Mouse (Mus musculus) thymus, adult 2 months (tissue): ENCODE measurements around the gene Usp33. TPM values are rescaled to one million over a fixed set of nuclear protein-coding genes. Genes with fewer than 3 reads are reported as not detected.

ENCODE experiments used
- DNase-seq: peaks from one replicate; pipeline ENCODE4 v3.0.0; 2021
- H3K27ac ChIP-seq: fragments of 200-500 bp; 2 replicates; pipeline ENCODE4 v1.5.1; 2012; ENCODE audit warnings: low read length, control low read depth; ENCODE audit not compliant: control insufficient read depth, insufficient read depth
- H3K27me3 ChIP-seq: fragments of 200-500 bp; 2 replicates; pipeline ENCODE4 v1.6.1; 2012; ENCODE audit warnings: mild to moderate bottlenecking, low read length, moderate library complexity, mixed read lengths; ENCODE audit not compliant: control insufficient read depth, insufficient read depth
- H3K36me3 ChIP-seq: fragments of 200-500 bp; 2 replicates; pipeline ENCODE4 v1.6.1; 2012; ENCODE audit warnings: mild to moderate bottlenecking, low read length, moderate library complexity; ENCODE audit not compliant: control insufficient read depth, insufficient read depth
- H3K4me1 ChIP-seq: fragments of 200-500 bp; replicated peaks from 2 replicates; pipeline ENCODE4 v1.6.1; 2012; ENCODE audit warnings: low read length; ENCODE audit not compliant: control insufficient read depth, insufficient read depth
- H3K4me3 ChIP-seq: fragments of 200-500 bp; 2 replicates; pipeline ENCODE4 v1.5.1; 2012; ENCODE audit warnings: mild to moderate bottlenecking, low read length, control low read depth, moderate library complexity; ENCODE audit not compliant: control insufficient read depth, insufficient read depth
- CTCF ChIP-seq: fragments of 200-500 bp; IDR thresholded peaks from 2 replicates; pipeline ENCODE4 v1.5.1; 2012; ENCODE audit warnings: mild to moderate bottlenecking, control low read depth, low read length, moderate library complexity, borderline replicate concordance; ENCODE audit not compliant: control insufficient read depth, poor library complexity, insufficient read depth; ENCODE audit errors: extremely low read depth
- POLR2A ChIP-seq: fragments of 200-500 bp; IDR thresholded peaks from 2 replicates; pipeline ENCODE4 v1.6.1; 2012; ENCODE audit warnings: mild to moderate bottlenecking, low read length, control low read depth, moderate library complexity; ENCODE audit not compliant: control insufficient read depth, poor library complexity, insufficient read depth; ENCODE audit errors: extremely low read depth
- WGBS: fragments of 180-500 bp; shearing (Covaris S2); methylation state at CpG from one replicate; pipeline ENCODE4 v1.1.7; 2018; 5-methylcytosine and 5-hydroxymethylcytosine counted together
- polyA plus RNA-seq: library from polyadenylated mRNA; depleted of rRNA; stranded (reverse); fragments of >200 nt; gene quantifications from 2 replicates; pipeline ENCODE4 v1.2.3, GENCODE M21; 2012

The Usp33 gene
- polyA plus RNA-seq, 1 experiment, result 20.7 TPM

- no peaks in the 10 kb centered on the region for H3K4me1 ChIP-seq
- DNase-seq, result no peak
- WGBS, result 95% methylated on average over 4 of the region's 4 CpGs
- no peaks in the 10 kb centered on the region for H3K27me3 ChIP-seq
- H3K27ac ChIP-seq, result no peak overlapping the region
- no peak for TF ChIP-seq CTCF
- TF ChIP-seq POLR2A, result no peak
- H3K36me3 ChIP-seq, result peaks cover 59% of the 10 kb centered on the region
- H3K4me3 ChIP-seq, result no peak overlapping the region
These were observed 29.8 kb downstream of the Usp33 start for GRCm38 (mm10) chr3:152376063-152376462.

- TF ChIP-seq CTCF (no peak), POLR2A (no peak)
- 97% methylated on average over 11 of the region's 11 CpGs for WGBS
These were observed 37.8 kb downstream of the Usp33 start for GRCm38 (mm10) chr3:152384106-152384505.

GRCm38 (mm10) chr3:152395350-152396277 lies 49.3 kb downstream of the Usp33 start, which contains the start of gene Zzz3:
TSS of gene Zzz3 (plus strand) at chr3:152395473.
- TF ChIP-seq POLR2A, result peak; percentile 73
- peak; percentile 99 for TF ChIP-seq CTCF

More at GRCm38 (mm10) chr3:152384106-152384505, 37.8 kb downstream of the Usp33 start:
- Histone ChIP-seq H3K4me1 (no peaks in the 10 kb centered on the region), H3K36me3 (peaks cover 47% of the 10 kb centered on the region), H3K27me3 (no peaks in the 10 kb centered on the region), H3K27ac (no peak overlapping the region), H3K4me3 (no peak overlapping the region)
- DNase-seq, result no peak

GRCm38 (mm10) chr3:152396278-152396987 lies 50.2 kb downstream of the Usp33 start:
- Histone ChIP-seq H3K27me3 (no peaks in the 10 kb centered on the region), H3K27ac (peak overlapping the region; percentile 79), H3K36me3 (no peaks in the 10 kb centered on the region; the same call in 1 of the 2 replicates), H3K4me1 (peaks cover 3% of the 10 kb centered on the region), H3K4me3 (peak overlapping the region; percentile 75)
- 1% methylated on average over 100 of the region's 102 CpGs for WGBS
- DNase-seq, result peak; percentile 98
- TF ChIP-seq POLR2A (peak; percentile 41; the same call in 1 of the 2 replicates), CTCF (no peak; the same call in 1 of the 2 replicates)

More at GRCm38 (mm10) chr3:152395350-152396277, 49.3 kb downstream of the Usp33 start, which contains the start of gene Zzz3:
- no peaks in the 10 kb centered on the region; the same call in 1 of the 2 replicates for H3K36me3 ChIP-seq
- H3K4me1 ChIP-seq, result peaks cover 3% of the 10 kb centered on the region
- H3K27ac ChIP-seq, result peak within 1 kb of the TSS; percentile 79
- H3K4me3 ChIP-seq, result peak within 1 kb of the TSS; percentile 76
- H3K27me3 ChIP-seq, result no peaks in the 10 kb centered on the region
- DNase-seq, result peak; percentile 89
- under 1% methylated on average over 91 of the region's 108 CpGs for WGBS

- TF ChIP-seq POLR2A (no peak), CTCF (no peak)
- under 1% methylated on average over 10 of the region's 10 CpGs for WGBS
- Histone ChIP-seq H3K4me1 (peaks cover 4% of the 10 kb centered on the region), H3K27me3 (no peaks in the 10 kb centered on the region), H3K27ac (peak overlapping the region; percentile 79; the same call in 1 of the 2 replicates), H3K4me3 (peak overlapping the region; percentile 75), H3K36me3 (no peaks in the 10 kb centered on the region)
- no peak for DNase-seq
These were observed 50.7 kb downstream of the Usp33 start for GRCm38 (mm10) chr3:152396988-152397314.

- WGBS, result 58% methylated on average over 9 of the region's 9 CpGs
- no peak for TF ChIP-seq CTCF
- TF ChIP-seq POLR2A, result no peak
- Histone ChIP-seq H3K4me3 (no peak overlapping the region), H3K4me1 (peaks cover 4% of the 10 kb centered on the region), H3K27ac (no peak overlapping the region), H3K27me3 (no peaks in the 10 kb centered on the region), H3K36me3 (no peaks in the 10 kb centered on the region)
- no peak for DNase-seq
These were observed 51.2 kb downstream of the Usp33 start for GRCm38 (mm10) chr3:152397335-152397940.
